Mouse (Mus musculus) limb, embryonic 12.5 days (tissue): ENCODE results near the gene Sugct. TPM values are rescaled to one million over a fixed set of nuclear protein-coding genes. Genes with fewer than 3 reads are reported as not detected.

Experiments
- ATAC-seq: fragments of 200-750 bp; cut with Nextera tagmentation; 2 replicates; pipeline ENCODE4 v1.8.0; 2017; ENCODE audit warnings: low read depth, moderate TSS enrichment; ENCODE audit not compliant: insufficient number of reproducible peaks, insufficient read depth, low FRiP score, low TSS enrichment
- H3K27ac ChIP-seq: fragments of 300-500 bp; sonication (generic); 2 replicates; pipeline ENCODE4 v1.5.1; 2016; ENCODE audit warnings: mild to moderate bottlenecking, moderate library complexity
- H3K27me3 ChIP-seq: fragments of 300-500 bp; sonication (generic); 2 replicates; pipeline ENCODE4 v1.6.1; 2016; ENCODE audit warnings: mild to moderate bottlenecking, moderate library complexity
- H3K36me3 ChIP-seq: fragments of 300-500 bp; sonication (generic); 2 replicates; pipeline ENCODE4 v1.6.1; 2016; ENCODE audit warnings: mild to moderate bottlenecking, moderate library complexity
- H3K4me1 ChIP-seq: fragments of 300-500 bp; sonication (generic); replicated peaks from 2 replicates; pipeline ENCODE4 v1.6.1; 2016
- H3K4me2 ChIP-seq: fragments of 300-500 bp; sonication (generic); 2 replicates; pipeline ENCODE4 v1.6.1; 2016; ENCODE audit warnings: mild to moderate bottlenecking, moderate library complexity
- H3K4me3 ChIP-seq: fragments of 300-500 bp; sonication (generic); replicated peaks from 2 replicates; pipeline ENCODE4 v1.5.1; 2016; ENCODE audit warnings: mild to moderate bottlenecking
- H3K9ac ChIP-seq: fragments of 300-500 bp; sonication (generic); replicated peaks from 2 replicates; pipeline ENCODE4 v1.6.1; 2016; ENCODE audit warnings: mild to moderate bottlenecking, moderate library complexity
- H3K9me3 ChIP-seq: fragments of 300-500 bp; sonication (generic); 2 replicates; pipeline ENCODE4 v1.6.1; 2016; ENCODE audit warnings: mild to moderate bottlenecking, moderate library complexity
- WGBS: fragments of 180-500 bp; shearing (Covaris S2); methylation state at CpG from one replicate; pipeline ENCODE4 v1.1.7; 2016; 5-methylcytosine and 5-hydroxymethylcytosine counted together
- polyA plus RNA-seq: library from polyadenylated mRNA; unstranded; fragments of >200 nt; fragmentation: Nextera tagmentation; extraction: Ambion mirVana; gene quantifications from 2 replicates; pipeline ENCODE4 v1.2.1, GENCODE M21; 2016

Sugct gene
- polyA plus RNA-seq, 1 experiment from 2014 or later: 5.5 TPM

DNA sequence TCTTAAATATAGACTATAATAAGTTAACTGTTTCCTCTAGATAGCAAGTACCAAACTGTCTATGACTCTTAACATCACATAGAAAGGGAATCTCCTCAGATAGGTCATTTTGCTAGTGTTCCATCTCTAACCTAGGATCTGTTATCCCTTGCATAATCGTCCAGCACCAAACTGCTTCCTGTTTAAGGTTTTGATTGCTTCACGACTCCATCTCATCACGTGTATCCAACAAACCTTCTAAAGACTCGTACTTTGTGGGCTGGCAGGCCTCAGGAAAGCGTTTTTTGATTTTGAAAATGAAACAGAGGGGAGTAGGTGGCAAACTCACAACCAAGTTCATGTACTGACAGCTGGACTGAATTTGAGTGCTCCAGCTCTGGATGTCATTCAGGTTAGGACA, 878.6 kb downstream of the Sugct start:
- no peak for ATAC-seq
- no peak overlapping the region for H3K9ac ChIP-seq
- no peaks in the 10 kb centered on the region for H3K36me3 ChIP-seq
- no peak overlapping the region for H3K27ac ChIP-seq
- no peaks in the 10 kb centered on the region for H3K27me3 ChIP-seq
- no peak overlapping the region for H3K4me2 ChIP-seq
- H3K9me3 ChIP-seq: no peaks in the 10 kb centered on the region
- H3K4me3 ChIP-seq: no peak overlapping the region
- peaks cover 3% of the 10 kb centered on the region; the same call in 1 of the 2 replicates for H3K4me1 ChIP-seq
- 67% methylated on average over 5 of the region's 5 CpGs for WGBS

DNA sequence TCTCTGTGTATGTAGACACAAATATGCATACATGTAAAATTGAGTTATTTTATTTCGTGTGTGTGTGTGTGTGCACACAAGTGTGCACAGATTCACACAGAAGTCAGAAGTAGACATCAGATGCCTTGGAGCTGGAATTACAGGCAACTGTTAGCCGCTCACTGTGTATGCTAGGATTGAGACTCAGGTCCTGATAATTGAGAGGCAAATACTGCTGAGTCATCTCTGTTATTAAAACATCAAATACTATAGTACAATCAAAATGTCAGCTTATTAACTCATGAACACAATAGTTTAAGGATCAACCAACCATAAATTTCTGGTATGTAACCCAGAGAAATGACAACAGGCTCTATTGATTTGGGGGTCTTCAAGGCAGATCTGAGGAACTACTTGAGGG, 883.1 kb downstream of the Sugct start:
- 88% methylated on average over 2 of the region's 2 CpGs for WGBS
- H3K9me3 ChIP-seq: no peaks in the 10 kb centered on the region

More for the DNA sequence above, 883.1 kb downstream of the Sugct start:
- Histone ChIP-seq H3K4me2 (no peak overlapping the region), H3K4me3 (no peak overlapping the region), H3K36me3 (no peaks in the 10 kb centered on the region), H3K9ac (no peak overlapping the region), H3K4me1 (no peaks in the 10 kb centered on the region), H3K27me3 (no peaks in the 10 kb centered on the region), H3K27ac (no peak overlapping the region)
- ATAC-seq: no peak

Other genes starting within 250 kb of the Sugct start
- 57.3 and 58.7 TPM in 2 replicates for gene Mplkip, start 361 bp downstream of the Sugct start, polyA plus RNA-seq
- gene Cdk13, start 109.5 kb upstream of the Sugct start, polyA plus RNA-seq: 23.1 and 26.6 TPM in 2 replicates
- 98.8 and 107 TPM in 2 replicates for gene Rala, start 248.7 kb upstream of the Sugct start, polyA plus RNA-seq